Mouse (Mus musculus): ENCODE measurements around the gene Smyd1.

- TF ChIP-seq GATA1 (IDR thresholded peaks at IDR 0.05; ENCODE audit: low read length) (no peak), TAL1 (IDR thresholded peaks at IDR 0.05; ENCODE audit: low read length) (no peak)
Observed at GRCm38 (mm10) chr6:71261060-71261459, 61.0 kb downstream of the Smyd1 start.
